Comparison of ENCODE assay signal across 8 mouse cellular contexts in genomic region chr5:65698759-65699136, GRCm38 (mm10). TPM values are rescaled to one million over a fixed set of nuclear protein-coding genes. Genes with fewer than 3 reads are reported as not detected.
DNase-seq lines count a peak whose midpoint lies in the region; ATAC-seq and TF ChIP-seq lines count a peak whose summit lies in the region.

No protein-coding gene starts in this region.

- ATAC-seq in forebrain, embryonic 16.5 days = no peak
- ATAC-seq in liver, embryonic 15.5 days (ENCODE audit: insufficient read depth) = no peak

- H3K27ac ChIP-seq in gastrocnemius, adult 2 months = peak overlapping the region; percentile 89
- H3K27ac ChIP-seq in forebrain, embryonic 16.5 days (ENCODE audit: low read length) = peak overlapping the region; percentile 93
- H3K27ac ChIP-seq in liver, embryonic 15.5 days (replicated peaks) = peak overlapping the region; percentile 95

- peaks cover 31% of the 10 kb centered on the region for H3K79me3 ChIP-seq in C2C12 (ENCODE audit: low read depth)

- no peaks in the 10 kb centered on the region for H3K27me3 ChIP-seq in C2C12 (ENCODE audit: control insufficient read depth, insufficient read depth, insufficient read length)
- no peaks in the 10 kb centered on the region for H3K27me3 ChIP-seq in forebrain, embryonic 16.5 days (replicated peaks; ENCODE audit: control insufficient read depth, insufficient read depth, low read length)
- H3K27me3 ChIP-seq in liver, embryonic 15.5 days = no peaks in the 10 kb centered on the region

- TF ChIP-seq CTCF in gastrocnemius, adult 2 months (IDR thresholded peaks at IDR 0.05) = no peak
- TF ChIP-seq CTCF in C2C12 (IDR thresholded peaks at IDR 0.05; ENCODE audit: control insufficient read depth, insufficient read depth, insufficient read length) = no peak

- peak overlapping the region; percentile 92 for H3K9ac ChIP-seq in forebrain, embryonic 16.5 days (replicated peaks; ENCODE audit: low read depth, low read length)
- peak overlapping the region; percentile 96 for H3K9ac ChIP-seq in liver, embryonic 15.5 days

- peak overlapping the region; percentile 72 for H3K4me2 ChIP-seq in forebrain, embryonic 16.5 days (ENCODE audit: low read length)
- H3K4me2 ChIP-seq in liver, embryonic 15.5 days = peak overlapping the region; percentile 87

- peaks cover 22% of the 10 kb centered on the region for H3K36me3 ChIP-seq in C2C12 (ENCODE audit: control insufficient read depth, insufficient read depth)
- H3K36me3 ChIP-seq in forebrain, embryonic 16.5 days (ENCODE audit: control insufficient read depth, insufficient read depth) = no peaks in the 10 kb centered on the region
- peaks cover 20% of the 10 kb centered on the region for H3K36me3 ChIP-seq in liver, embryonic 15.5 days (replicated peaks)

- H3ac ChIP-seq in C2C12 (ENCODE audit: control insufficient read depth, insufficient read length, low read depth) = peak overlapping the region; percentile 57

- 16% methylated on average over 6 of the region's 6 CpGs for WGBS in forebrain, embryonic 16.5 days
- WGBS in liver, embryonic 15.5 days (ENCODE audit: insufficient replicate concordance) = 18% methylated on average over 6 of the region's 6 CpGs

- peaks cover 36% of the 10 kb centered on the region for H3K79me2 ChIP-seq in C2C12 (ENCODE audit: control insufficient read depth, insufficient read depth)

- H3K4me3 ChIP-seq in gastrocnemius, adult 2 months = peak overlapping the region; percentile 97
- H3K4me3 ChIP-seq in C2C12 (ENCODE audit: insufficient read depth, poor library complexity, severe bottlenecking) = peak overlapping the region; percentile 38
- H3K4me3 ChIP-seq in forebrain, embryonic 16.5 days (replicated peaks; ENCODE audit: low read length) = peak overlapping the region; percentile 99
- H3K4me3 ChIP-seq in liver, embryonic 15.5 days (replicated peaks) = peak overlapping the region; percentile 96

- no peaks in the 10 kb centered on the region for H3K9me3 ChIP-seq in forebrain, embryonic 16.5 days (ENCODE audit: control insufficient read depth, low read length)
- H3K9me3 ChIP-seq in liver, embryonic 15.5 days (replicated peaks) = no peaks in the 10 kb centered on the region

- DNase-seq in gastrocnemius, adult 2 months = no peak
- no peak for DNase-seq in gastrocnemius, postnatal 14 days
- no peak for DNase-seq in layer of hippocampus, postnatal 10 days (ENCODE audit: low spot score in 2 of 2)
- DNase-seq in spleen, postnatal 36 days (ENCODE audit: low spot score in 2 of 2) = no peak
- DNase-seq in spleen, adult 12 weeks (ENCODE audit: low spot score) = no peak

- intact Hi-C loops in gastrocnemius, adult 2 months (cut with DNase I) = loop anchor here (5.0 to 10.0 kb wide), 4 partner anchors 64 to 356 kb away; partner anchors contain the start of genes Gm43552 and N4bp2
- intact Hi-C loops in gastrocnemius, postnatal 14 days (cut with DNase I; ENCODE audit: low total_unique reads) = loop anchor here (5.0 to 10.0 kb wide), 2 partner anchors 161 to 294 kb away; partner anchors contain the start of genes Smim14 and Ube2k

- H3K4me1 ChIP-seq in forebrain, embryonic 16.5 days (replicated peaks; ENCODE audit: control insufficient read depth, insufficient read depth, low read length) = peaks cover 16% of the 10 kb centered on the region
- peaks cover 49% of the 10 kb centered on the region for H3K4me1 ChIP-seq in liver, embryonic 15.5 days (replicated peaks)

TF ChIP-seq in C2C12, 6 proteins besides CTCF, POLR2A, EP300 and RAD21:
- TF ChIP-seq MYOD1 (IDR thresholded peaks at IDR 0.05; ENCODE audit: control insufficient read depth, insufficient read length, low read depth) (no peak), MAX (IDR thresholded peaks at IDR 0.05) (no peak), CEBPB (IDR thresholded peaks at IDR 0.05; ENCODE audit: low read depth) (no peak), FOSL1 (IDR thresholded peaks at IDR 0.05; ENCODE audit: insufficient read depth, low read length, poor library complexity, severe bottlenecking) (no peak), MYOG (IDR thresholded peaks at IDR 0.05; ENCODE audit: control insufficient read depth, extremely low read depth, insufficient read length) (no peak), USF1 (IDR thresholded peaks at IDR 0.05; ENCODE audit: low read depth) (no peak)

RNA-seq across cellular contexts. Expression of gene Pds5a, which starts 0.7 kb away (rescaled TPM):
- total RNA-seq in gastrocnemius, adult 2 months (2021) = 10 to 100 TPM; 46.7 to 49.0 TPM
- total RNA-seq in gastrocnemius, postnatal 14 days (2021) = 10 to 100 TPM; 40.6 to 42.9 TPM
- 20.3 TPM for polyA plus RNA-seq in C2C12 (2012; fragmentation: generic; extraction: Trizol)
- polyA plus RNA-seq in forebrain, embryonic 16.5 days (2015; fragmentation: Nextera tagmentation; extraction: Ambion mirVana) = 62.8 and 64.0 TPM in 2 replicates
- 20.3 and 21.7 TPM in 2 replicates for polyA plus RNA-seq in liver, embryonic 15.5 days (2015; fragmentation: Nextera tagmentation; extraction: Ambion mirVana)
- total RNA-seq in layer of hippocampus, postnatal 10 days (2021) = 10 to 100 TPM; 78.2 to 85.2 TPM

Comparison
In these comparisons a context has a peak if more than half of its experiments do, and no peak if none do; other contexts are left out.
1. H3K4me3 ChIP-seq: peak in every context shown above with its lines; median percentile 99 in forebrain, embryonic 16.5 days; 97 in gastrocnemius, adult 2 months; 96 in liver, embryonic 15.5 days; 38 in C2C12.